Mouse (Mus musculus) kidney, adult 18-20 months (tissue): ENCODE results near the gene Camk1d.
A peak's percentile ranks its signal among the peaks of the same experiment; 100 is the strongest.

Experiments used
- DNase-seq: peaks from one replicate; pipeline ENCODE4 v3.0.0; 2021

Camk1d gene

DNA sequence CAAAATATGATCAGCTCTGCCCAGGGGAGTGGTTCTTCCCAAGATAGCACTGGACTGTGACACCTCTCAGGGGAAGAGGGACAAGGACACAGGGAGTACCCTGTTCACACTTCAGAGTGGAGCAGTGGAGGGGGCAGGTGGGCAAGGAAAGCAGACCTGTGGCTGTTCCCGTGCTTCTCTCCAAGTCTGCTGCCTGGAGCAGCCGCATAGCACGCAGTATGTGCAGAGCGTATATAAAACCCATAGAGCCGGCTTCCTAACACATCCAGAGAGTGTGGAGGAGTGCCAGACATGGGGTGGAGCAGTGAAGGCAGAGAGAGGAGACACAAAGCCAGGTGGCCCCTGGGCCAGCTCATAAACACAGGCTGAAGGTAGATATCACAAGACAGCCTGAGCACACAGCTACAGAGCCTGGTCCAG lies 256.2 kb downstream of the Camk1d start:
- DNase-seq, result no peak

DNA sequence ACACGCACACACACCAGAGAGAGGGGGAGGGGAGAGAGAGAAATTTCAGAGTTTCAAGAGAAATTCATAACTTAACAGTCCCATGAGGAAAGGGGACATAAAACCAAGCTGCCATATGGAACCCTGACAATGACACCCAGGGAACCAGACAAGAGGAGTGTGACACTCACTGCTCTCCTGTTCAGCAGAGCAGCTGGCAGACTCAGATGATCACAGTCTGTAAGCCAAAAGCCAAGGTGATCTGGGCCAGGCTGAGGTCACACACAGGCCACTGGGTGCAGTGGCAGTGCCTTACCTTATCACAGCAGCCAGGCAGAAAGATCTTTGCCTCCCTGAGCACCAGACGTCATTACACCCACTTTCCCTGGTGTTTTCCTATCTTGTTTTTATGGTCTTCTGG lies 258.2 kb downstream of the Camk1d start:
- DNase-seq, result no peak

DNA sequence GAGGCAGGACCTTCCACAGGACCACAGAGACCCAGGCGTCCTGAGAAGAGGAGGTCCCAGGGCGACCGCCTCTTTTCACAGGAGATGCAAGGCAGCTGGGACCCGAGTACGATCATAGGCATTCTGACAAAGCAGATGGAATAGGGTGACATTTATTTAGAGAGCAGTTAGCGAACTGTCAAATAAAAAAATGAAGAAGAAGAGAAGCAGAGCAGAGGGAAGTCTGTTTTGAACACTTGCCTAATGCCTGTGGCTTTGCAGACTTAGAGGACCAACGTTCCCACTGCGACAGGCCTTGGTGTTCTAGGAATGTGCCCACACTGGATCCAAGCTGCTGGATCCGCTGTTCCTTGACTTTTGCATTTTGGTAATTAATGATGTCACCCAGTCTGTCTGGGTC lies 259.5 kb downstream of the Camk1d start:
- DNase-seq, result no peak

DNA sequence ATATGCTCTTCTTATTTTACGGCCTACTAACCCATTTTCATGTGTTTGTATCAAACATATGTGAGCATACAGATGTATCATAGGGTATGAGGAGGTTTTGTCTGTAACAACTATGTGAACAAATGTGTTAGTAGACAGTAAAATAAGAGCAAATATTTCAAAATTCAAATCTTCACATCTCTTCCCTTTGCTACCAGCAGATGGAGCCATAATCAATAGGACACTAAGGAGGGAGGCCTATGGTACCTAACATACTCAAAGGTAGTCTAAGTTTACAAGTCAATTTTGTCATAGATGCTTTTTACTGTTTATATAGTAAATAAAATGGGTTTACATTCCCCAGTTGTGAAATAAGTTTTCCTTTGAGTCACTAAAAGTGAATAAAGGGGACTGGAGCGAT lies 262.7 kb downstream of the Camk1d start:
- DNase-seq, result no peak

DNA sequence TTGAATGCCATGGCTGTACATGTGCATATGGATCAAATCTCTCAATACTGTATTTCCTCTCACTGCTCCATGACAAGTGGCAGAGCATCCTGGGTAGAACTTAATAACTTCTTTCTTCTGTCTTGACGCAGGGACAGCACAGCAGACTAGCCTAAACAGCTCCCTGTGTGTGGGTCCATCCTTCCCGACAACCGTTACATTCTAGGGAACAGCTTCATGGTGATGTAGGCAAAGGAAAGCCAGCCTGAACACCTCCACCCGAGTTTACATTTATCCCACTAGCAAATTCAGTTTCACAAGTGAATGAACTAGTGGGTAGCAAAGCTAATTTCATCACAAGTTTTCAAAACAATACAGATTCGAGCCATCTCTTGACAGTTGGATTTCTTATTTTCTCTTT lies 269.0 kb downstream of the Camk1d start:
- no peak for DNase-seq

DNA sequence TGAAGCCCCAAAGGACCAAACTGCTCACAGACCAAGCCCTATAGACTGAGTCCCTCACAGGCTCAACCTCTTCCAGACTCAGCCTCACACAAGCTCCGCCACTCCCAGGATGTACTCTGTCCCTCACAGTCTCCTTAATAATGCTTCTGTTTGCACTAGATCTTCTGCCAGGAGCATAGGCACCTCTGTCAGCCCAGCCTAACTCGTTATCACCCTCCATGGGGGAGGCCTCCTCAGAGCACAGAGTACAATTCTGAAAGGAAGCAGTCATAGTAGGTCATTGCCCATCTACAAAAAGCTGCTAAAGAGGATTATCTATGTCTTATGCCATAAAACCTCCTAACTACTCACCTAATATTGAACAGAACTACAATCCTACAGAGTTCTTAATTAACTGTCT lies 276.6 kb downstream of the Camk1d start:
- no peak for DNase-seq

DNA sequence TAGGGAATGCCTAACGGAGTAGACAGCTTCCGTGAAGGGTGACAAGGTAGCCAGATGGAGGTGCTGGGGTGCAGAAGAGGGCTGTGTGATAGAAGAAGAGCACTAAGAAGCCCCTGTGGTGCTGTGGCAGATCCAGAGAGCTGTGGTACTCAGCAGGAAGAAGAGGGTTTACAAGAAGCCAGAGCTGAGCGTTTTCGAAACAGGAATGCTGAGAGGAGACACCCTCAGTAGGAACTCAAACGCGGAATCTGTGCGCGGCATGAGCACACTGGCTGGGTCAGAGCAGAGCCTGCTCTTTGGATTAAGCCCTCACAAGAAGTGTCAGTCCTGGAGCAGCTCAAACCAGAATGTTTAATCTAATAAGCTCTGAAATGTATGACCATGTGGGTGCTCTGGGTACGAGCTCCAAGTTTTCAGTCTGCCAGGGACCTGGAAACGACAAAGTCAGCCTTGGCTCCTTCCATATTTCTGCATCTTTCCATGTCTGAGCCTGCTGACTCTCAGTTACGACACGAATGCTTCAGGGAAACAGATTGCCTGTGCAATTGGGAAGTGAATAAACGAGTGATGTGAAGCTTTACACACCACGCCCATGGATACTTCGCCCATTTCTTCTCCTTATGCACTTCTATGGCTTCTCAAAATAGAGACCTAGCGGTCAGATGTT lies 278.6 kb downstream of the Camk1d start:
- no peak for DNase-seq

DNA sequence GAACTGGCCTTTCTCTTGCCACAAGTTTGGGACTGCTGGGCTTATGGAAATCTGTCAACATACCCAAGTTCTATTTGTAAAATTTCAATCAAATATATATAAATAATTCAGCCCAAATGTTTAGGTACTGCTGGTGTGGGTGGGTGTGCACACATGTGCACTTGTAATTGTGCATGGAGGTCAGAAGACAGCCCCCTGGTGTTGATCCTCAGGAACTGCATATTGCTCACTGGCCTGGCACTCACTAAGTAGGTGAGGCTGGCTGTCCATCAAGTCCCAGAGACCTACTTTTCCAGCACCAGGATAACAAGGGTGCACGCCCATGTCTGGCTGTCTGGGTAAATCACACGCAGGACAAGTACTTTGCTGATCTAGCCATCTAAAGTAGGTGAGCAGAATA lies 283.0 kb downstream of the Camk1d start:
- peak; percentile 24 for DNase-seq

DNA sequence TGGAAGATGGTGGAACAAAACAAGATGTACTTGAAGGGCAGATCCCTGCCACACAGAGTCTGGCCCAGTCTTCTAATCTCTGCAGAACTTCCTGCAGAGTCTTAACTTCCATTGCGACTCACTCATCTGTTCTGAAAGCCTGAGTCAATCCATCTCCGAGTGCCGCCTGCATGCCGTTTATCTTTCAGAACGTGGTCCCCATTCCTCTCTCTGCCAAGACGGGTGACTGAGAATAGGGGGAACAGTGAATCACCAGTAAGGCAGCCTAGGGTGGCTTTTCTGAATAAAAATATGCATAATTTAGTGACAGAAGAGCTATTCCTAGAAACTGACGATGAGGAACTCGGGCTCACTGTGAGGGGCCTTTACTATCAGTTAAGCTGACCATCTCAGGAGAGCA lies 284.4 kb downstream of the Camk1d start:
- no peak for DNase-seq

DNA sequence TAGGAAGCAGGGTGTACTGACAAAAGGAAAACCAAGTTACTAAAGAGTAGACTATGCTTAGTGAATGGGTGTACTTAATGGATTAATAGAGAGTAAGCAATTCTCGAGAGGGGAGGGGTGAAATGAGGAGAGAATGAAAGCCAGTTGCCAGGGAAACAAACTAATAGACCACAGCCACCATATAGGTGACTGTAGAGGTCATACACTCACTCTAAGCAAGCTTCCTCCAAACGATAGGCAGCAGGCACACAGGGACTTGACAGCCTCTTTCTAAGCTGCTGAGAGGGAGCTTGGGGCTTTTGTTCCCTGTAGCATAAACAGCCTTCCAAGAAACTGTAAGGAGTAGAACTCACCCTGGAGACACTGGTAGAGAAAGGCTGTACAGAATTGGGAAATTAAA lies 288.2 kb downstream of the Camk1d start:
- DNase-seq, result no peak

DNA sequence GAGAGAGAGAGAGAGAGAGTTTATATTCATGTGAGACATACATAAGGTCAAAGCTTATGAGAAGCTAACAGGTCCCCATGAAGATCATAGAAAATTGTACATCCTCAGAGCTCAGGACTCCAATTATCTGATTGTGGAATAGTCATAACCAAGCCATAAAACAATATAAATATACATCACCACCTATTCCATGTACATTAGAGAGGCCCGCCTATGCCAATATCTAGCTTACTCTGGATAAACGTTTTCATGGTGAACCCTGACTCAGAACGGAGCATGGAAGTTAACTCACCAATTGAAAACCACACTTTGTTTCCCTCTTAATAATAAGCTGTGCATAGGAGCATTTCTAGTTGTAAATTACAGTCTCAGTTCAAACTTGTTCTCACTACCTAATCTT lies 288.7 kb downstream of the Camk1d start:
- DNase-seq, result no peak

DNA sequence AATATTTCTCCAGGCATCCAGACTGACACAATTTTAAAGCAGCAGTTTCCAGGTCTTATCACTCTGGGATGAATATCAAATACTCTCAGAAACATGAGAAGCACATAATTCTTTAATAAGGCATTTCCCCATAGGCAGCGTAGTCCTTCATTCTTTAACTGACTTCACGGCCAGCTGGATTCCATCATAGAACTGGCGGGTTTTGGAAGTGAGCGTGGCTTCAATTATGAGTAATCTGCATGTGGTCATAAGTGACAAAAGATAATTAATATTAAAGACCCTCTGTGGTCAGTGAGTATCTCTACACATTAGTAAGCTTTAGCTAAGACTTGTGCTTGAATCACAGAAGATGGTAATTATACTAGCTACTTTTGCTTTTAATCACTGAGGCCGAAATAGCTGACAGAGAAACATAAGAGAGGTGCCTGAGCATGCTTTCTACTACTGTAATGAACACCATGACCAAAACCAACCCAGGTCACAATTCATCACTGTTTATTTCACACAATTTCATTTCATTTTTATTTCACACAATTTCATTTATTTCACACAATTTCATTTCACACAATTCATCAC lies 293.6 kb downstream of the Camk1d start:
- no peak for DNase-seq

DNA sequence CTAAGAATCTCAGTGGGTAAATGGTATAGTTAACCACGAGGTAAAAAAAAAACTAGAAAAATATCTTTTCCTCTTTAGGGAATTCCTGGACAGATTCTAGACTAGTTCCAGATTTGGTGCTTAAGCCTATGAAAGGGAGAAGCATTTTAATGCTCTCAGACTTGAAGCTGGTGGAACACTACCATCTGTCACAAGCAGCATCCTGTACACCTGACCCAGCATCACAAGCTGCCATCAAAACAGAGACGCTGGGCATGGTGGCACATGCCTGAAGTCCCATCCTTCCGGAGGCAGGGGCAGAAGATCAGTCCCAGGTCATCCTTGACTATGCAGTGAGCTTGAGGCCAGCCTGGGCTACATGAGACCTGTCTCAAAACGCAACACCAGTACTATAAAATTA lies 295.5 kb downstream of the Camk1d start:
- DNase-seq, result no peak

DNA sequence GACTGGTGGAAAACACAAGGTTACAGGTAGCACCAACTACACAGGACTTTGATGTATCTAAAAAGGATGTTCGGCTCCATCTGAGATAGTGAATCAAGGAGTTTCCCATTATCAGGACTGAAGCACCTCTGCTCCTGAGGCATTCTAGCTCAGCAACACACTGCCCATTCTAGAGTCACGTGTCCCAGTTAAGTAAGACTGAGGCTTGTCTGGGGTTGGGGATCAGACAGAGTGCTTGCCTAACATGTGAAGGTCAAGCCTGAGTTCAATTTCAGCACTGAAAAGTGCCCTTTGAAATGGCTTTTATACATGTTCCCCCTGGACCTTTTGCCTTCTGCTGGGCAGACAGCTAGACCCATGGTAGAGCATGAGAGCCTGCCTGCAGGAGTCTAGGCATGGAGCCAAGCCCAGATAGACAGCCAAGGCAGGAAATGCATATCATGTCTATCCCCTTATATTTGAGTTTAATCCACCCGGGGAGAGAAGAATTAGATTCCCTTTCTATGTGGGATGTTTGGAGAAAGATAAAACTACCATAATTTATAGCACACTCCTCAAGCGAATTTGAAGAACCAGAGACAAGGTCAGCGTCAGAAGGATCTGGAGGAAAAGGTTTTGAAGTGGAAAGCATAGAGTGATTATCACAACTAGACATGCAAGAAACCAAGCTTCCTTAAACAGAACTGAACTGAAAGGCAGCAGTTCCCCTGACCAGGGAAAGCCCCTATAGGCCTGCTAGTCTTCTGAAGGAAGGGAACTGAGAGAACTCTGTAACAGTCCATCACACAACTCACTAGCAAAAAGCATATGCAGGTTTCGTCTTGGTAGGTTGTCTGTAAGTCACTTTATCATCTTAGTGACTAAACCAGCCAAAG lies 296.9 kb downstream of the Camk1d start:
- DNase-seq, result no peak

DNA sequence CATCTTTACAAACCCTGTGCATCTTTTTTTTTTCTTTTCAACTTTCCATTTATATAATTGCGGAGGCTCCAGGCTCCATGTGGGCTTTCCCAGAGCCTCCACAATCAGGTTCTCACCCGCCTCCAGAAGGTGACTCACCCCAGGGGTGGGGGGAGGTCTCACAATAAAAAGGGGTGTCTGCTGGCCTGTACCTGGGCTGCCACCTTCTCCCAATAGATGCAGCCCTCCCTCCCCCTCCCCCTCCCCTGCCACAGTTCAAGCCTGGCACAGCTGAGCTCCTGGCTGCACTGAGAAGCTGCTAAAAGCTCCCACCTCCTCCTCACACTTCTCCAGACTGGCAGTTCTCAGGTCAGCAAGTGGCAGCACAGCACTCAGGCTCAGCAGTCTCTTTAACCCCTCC lies 302.5 kb downstream of the Camk1d start:
- no peak for DNase-seq

DNA sequence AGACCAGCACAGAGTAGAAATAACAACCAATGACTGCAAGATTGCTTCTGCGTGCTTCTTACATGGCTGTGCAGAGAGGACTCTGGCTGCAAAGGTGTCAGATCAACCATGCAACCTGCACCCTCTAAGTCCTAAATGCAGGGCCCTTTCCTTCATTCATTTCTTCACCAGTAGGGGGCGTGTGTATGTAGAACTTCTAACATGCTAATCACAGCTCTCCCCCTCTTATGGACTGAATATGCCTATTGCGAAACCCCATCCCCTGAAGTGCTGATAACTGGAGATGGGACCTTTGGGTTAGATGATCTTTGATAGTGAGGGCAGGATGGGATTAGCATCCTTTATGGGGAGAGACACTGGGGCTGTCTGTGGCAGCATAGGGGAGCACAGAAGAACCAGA lies 310.5 kb downstream of the Camk1d start:
- DNase-seq, result no peak

DNA sequence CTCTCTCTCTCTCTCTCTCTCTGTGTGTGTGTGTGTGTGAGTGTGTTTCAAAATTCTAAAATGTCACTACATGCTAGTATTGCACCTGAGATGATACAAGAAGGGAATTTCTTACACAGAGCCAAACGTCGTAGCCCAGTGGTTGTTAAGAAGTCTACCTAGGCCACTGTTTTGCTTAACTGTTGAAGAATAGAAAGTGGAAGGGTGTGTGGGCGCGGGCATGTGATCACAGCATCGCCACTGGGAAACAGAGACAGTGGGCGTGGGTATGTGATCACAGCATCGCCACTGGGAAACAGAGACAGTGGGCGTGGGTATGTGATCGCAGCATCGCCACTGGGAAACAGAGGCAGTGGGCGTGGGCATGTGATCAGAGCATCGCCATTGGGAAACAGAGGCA lies 312.3 kb downstream of the Camk1d start:
- no peak for DNase-seq

DNA sequence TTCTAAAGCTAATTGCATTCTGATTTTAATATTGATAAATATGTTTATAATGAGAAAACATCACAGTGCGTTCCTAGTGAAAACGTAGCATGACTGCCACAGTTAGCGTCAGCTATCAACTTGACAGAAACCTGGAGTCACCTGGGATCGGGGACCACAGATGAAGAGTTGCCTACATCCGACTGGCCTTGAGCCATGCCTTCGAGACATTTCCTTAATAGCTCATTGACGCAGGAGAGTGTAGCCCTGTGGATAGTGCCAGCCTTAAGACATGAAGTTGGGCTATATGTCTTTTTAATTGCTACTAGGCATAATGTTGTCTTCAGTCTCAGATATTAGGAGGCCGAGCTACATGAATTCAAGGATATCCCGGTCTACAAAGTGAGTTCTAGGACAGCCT lies 315.8 kb downstream of the Camk1d start:
- no peak for DNase-seq

DNA sequence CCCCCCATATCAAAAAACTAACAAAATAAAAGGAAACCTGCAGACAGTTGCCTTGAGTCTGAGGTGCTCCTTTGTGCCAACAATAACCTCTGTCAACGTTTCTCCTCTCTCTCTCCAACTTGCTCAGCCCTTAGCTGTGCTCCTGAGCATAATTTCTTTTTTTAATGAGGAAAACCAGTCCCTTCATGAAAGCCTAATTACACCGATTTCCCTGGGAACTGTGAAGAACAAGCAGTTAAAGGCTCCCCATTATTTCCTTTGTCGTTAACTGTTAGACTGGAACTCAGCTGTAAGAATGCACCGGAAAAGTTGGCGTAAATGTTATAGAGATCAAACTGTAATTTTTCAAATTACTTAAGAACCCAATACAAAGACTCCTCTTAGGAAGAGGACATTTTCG lies 316.3 kb downstream of the Camk1d start:
- no peak for DNase-seq

DNA sequence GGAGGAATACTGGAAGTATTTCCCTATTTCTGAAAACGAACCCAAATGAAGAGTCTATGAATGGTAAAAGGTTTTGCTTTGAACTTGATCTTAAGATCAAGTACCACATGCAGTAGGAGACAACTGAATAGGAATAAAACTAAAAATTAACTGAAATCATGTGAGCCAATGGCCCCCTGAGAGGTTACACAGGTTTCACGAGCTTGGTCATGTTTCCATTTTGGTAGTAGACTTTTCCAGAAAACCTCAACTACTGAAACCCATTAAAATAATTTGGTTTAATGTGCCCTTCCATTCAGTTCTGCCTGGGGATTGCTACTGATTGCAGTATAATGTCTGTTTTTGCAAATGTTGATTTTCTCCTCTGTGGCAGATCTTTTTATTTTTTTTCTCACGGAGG lies 316.8 kb downstream of the Camk1d start:
- no peak for DNase-seq

DNA sequence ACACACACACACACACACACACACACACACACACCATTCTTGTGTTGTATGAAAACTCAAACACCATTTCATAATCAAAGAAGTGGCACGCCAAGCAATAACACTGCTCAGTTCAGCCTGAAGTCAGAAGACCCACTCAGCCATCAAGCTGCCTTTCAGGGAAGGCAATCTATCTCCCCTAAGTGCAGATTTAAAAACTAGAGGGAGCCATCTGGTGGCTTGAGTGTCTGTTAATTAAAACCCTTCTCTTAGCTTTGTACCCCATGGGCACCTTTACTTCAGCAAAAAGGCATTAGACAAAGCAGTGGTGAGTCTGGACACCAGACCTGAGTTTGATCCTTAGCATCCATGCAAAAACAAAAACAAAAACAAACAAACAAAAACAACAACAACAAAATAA lies 317.9 kb downstream of the Camk1d start:
- no peak for DNase-seq

DNA sequence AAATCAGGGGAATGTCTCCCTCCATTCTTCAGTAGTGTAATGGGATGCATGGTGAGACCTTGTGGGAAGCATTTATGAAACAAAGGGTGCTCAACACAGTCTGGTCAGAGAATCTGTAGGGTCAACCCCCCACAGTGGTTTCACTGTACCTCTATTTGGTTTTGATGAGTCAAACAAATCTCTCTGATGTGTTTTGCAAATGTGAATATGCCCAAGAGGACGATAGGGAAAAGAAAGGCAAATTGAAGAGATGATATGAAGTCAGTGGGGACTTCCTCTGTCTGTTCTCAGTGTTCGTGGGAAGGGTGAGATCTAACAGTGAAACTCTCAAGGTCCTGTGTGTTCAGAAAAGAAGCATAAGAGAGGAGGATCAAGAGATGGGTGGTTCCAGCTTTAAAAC lies 318.4 kb downstream of the Camk1d start:
- no peak for DNase-seq

DNA sequence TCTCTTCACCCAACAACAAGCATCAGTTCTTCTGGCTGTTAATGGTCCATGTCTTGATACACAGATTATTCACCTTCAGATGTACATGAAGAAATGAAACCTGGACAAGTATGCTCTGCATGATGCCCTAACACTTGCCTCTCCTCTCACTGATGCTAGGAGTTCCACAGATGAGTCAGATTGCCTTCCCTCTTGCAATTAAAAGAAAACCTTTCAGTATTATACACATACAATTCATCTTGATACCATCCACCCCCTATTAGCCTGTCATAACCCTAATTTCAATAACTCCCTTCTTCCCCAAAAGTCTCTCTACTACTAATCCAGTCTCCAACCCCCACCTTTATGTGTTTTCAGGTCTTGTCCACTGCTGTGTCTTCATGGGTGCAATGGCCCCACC lies 321.4 kb downstream of the Camk1d start:
- DNase-seq, result no peak

DNA sequence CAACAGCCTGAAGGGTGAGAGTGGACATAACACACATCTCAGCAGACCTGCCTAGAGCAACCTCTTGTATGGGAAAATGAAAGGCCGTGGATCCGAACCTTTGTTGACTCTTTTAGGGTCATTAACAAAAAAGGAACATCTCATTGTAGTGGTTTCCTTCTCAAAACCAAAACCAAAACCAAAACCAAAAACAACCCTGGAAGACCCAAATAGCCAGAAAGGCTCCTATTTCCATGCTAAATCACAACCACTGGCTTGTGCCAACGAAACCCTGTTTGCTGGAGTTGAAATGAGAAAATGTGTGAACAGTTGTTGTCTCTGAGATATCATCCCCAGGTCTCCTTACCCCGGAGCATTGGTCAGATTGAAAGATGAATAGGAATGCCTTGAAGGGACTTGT lies 321.8 kb downstream of the Camk1d start:
- DNase-seq, result no peak
